Mouse (Mus musculus) stomach, embryonic 15.5 days (tissue): ENCODE data around the gene Atp6v1c2. TPM values are rescaled to one million over a fixed set of nuclear protein-coding genes. Genes with fewer than 3 reads are reported as not detected.

Experiments used
- ATAC-seq: fragments of 200-750 bp; cut with Nextera tagmentation; 2 replicates; pipeline ENCODE4 v1.8.0; 2017; ENCODE audit warnings: low read depth, moderate number of reproducible peaks, moderate TSS enrichment; ENCODE audit not compliant: insufficient read depth, low FRiP score
- H3K27ac ChIP-seq: fragments of 300-500 bp; sonication (generic); 2 replicates; pipeline ENCODE4 v1.5.1; 2015; ENCODE audit warnings: mild to moderate bottlenecking, inconsistent platforms
- H3K27me3 ChIP-seq: fragments of 300-500 bp; sonication (generic); replicated peaks from 2 replicates; pipeline ENCODE4 v1.6.1; 2015; ENCODE audit warnings: inconsistent platforms
- H3K36me3 ChIP-seq: fragments of 300-500 bp; sonication (generic); 2 replicates; pipeline ENCODE4 v1.6.1; 2015; ENCODE audit warnings: inconsistent platforms
- H3K4me1 ChIP-seq: fragments of 300-500 bp; sonication (generic); 2 replicates; pipeline ENCODE4 v1.6.1; 2015; ENCODE audit warnings: inconsistent platforms
- H3K4me2 ChIP-seq: fragments of 300-500 bp; sonication (generic); 2 replicates; pipeline ENCODE4 v1.6.1; 2015; ENCODE audit warnings: mild to moderate bottlenecking, inconsistent platforms
- H3K4me3 ChIP-seq: fragments of 300-500 bp; sonication (generic); replicated peaks from 2 replicates; pipeline ENCODE4 v1.5.1; 2015; ENCODE audit warnings: inconsistent platforms
- H3K9ac ChIP-seq: fragments of 300-500 bp; sonication (generic); 2 replicates; pipeline ENCODE4 v1.6.1; 2015; ENCODE audit warnings: inconsistent platforms
- H3K9me3 ChIP-seq: fragments of 300-500 bp; sonication (generic); 2 replicates; pipeline ENCODE4 v1.6.1; 2016; ENCODE audit warnings: inconsistent platforms
- WGBS: fragments of 180-500 bp; shearing (Covaris S2); methylation state at CpG from one replicate; pipeline ENCODE4 v1.1.7; 2015; 5-methylcytosine and 5-hydroxymethylcytosine counted together
- polyA plus RNA-seq: library from polyadenylated mRNA; unstranded; fragments of >200 nt; fragmentation: Nextera tagmentation; extraction: Ambion mirVana; gene quantifications from 2 replicates; pipeline ENCODE4 v1.2.1, GENCODE M21; 2015

Atp6v1c2 gene
- polyA plus RNA-seq, 1 experiment from 2014 or later = 0.40 TPM

DNA sequence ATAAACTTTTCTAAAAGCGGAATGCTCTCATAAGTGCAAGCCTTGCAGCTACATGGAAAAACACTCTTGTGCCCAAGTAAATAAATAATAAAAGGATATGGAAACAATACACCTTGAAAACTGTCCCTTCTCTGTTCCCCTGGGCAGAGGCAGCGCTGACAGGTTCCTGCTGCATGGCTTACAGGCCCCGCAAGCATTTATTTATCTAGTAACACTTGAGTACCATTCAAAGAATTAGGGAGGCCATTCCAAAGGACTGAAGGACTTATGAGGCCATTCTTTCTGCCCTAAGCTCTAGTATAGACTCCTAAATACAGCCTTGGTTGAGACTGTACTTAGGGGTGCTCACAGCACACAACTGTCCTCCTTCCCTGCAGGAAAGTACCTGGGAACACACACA is 10.7 kb downstream of the Atp6v1c2 start:
- no peaks in the 10 kb centered on the region for H3K4me1 ChIP-seq
- ATAC-seq = no peak
- H3K27me3 ChIP-seq = peaks cover 7% of the 10 kb centered on the region
- H3K36me3 ChIP-seq = no peaks in the 10 kb centered on the region
- H3K9me3 ChIP-seq = no peaks in the 10 kb centered on the region
- H3K4me2 ChIP-seq = no peak overlapping the region
- no peak overlapping the region for H3K27ac ChIP-seq
- no peak overlapping the region for H3K4me3 ChIP-seq
- H3K9ac ChIP-seq = no peak overlapping the region
- WGBS = 75% methylated on average over 3 of the region's 3 CpGs

DNA sequence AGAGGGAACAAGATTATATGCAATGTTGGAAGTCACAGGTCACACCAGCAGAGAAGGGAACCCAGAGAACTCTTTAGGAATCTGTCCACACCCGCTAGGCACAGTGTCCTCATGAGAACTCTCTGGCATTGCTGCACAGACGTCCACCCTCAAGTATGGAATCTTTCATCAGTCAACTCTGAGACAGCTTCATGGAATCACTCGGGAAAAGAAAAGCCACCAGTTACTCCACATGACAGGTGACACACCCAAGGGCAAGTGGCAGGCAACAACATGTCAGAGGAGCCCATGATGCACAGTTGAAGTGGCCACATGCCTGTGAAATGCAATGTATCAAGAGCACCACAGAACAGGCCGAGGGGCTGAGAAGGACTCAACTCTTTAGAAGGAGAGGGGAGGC is 11.2 kb downstream of the Atp6v1c2 start:
- H3K4me1 ChIP-seq = no peaks in the 10 kb centered on the region
- no peak for ATAC-seq
- WGBS = 50% methylated on average over 4 of the region's 4 CpGs

DNA sequence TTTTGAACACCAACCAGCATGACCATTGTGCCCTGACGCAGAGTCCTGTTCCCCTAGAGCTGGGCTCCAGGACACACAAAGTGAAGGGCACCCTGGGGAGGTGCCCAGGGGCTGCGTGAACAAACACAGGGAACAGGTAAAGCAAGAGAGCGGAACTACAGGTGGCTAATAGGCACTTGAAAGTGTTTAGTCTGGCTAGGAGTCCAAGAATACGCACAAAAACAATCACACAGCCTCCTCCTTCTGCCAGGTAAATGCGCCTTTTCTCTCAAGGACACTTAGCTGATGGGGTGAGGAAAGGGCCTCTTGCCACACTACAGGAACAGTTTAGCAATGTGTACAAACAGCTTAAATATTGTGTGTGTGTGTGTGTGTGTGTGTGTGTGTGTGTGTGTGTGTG is 13.1 kb downstream of the Atp6v1c2 start:
- no peak overlapping the region for H3K4me3 ChIP-seq
- H3K4me2 ChIP-seq = no peak overlapping the region
- no peaks in the 10 kb centered on the region for H3K4me1 ChIP-seq
- ATAC-seq = no peak
- H3K36me3 ChIP-seq = no peaks in the 10 kb centered on the region
- no peaks in the 10 kb centered on the region for H3K9me3 ChIP-seq
- 82% methylated on average over 5 of the region's 5 CpGs for WGBS
- no peaks in the 10 kb centered on the region for H3K27me3 ChIP-seq
- H3K27ac ChIP-seq = no peak overlapping the region
- H3K9ac ChIP-seq = no peak overlapping the region

More for the DNA sequence above, 11.2 kb downstream of the Atp6v1c2 start:
- H3K9ac ChIP-seq = no peak overlapping the region
- H3K9me3 ChIP-seq = no peaks in the 10 kb centered on the region
- no peak overlapping the region for H3K4me3 ChIP-seq
- H3K36me3 ChIP-seq = no peaks in the 10 kb centered on the region
- peaks cover 2% of the 10 kb centered on the region for H3K27me3 ChIP-seq
- H3K27ac ChIP-seq = no peak overlapping the region
- H3K4me2 ChIP-seq = no peak overlapping the region

DNA sequence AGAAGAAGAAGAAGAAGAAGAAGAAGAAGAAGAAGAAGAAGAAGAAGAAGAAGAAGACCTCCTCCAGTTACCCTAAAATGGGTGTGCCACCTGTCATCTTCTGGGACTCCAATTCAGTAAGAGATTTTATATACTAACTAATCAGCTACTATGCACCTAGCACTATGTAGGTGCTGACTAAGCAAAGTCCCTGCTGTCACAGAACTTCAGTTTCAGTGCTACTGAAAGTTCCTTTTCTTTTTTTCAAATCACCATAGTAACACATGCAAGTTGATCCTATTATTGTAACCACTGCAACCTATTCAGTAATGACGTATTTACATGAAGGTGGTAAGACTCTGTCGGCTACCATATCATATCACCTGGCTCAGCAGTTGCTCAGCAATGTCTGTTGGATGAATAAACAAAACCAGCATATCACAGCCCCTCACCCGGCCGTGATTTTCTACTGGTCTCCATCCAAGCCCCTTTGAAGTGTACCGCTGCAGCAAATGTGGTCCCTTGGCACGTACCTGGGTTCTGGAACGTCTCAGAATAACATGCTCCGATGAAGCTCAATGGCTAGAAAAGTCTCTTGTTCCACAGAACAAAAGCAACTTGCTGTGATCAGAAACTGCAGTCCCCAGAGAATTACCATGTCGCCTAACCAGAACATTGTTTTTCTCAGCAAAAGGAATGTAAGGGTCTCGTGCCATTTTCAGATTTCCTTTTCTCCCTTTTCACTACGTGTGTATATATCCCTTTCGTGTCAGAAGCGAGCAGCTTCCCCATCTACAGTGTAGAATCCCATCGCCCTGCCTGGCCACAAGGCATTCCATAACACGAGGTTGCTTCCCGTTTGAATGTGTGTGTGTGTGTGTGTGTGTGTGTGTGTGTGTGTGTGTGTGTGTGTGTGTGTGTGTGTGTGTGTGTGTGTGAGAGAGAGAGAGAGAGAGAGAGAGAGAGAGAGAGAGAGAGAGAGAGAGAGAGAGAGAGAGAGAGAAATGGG is 18.0 kb downstream of the Atp6v1c2 start:
- Histone ChIP-seq H3K9ac (no peak overlapping the region), H3K27me3 (no peaks in the 10 kb centered on the region), H3K9me3 (no peaks in the 10 kb centered on the region), H3K4me1 (no peaks in the 10 kb centered on the region), H3K4me2 (no peak overlapping the region), H3K36me3 (no peaks in the 10 kb centered on the region), H3K4me3 (no peak overlapping the region), H3K27ac (no peak overlapping the region)
- WGBS = 64% methylated on average over 16 of the region's 16 CpGs
- ATAC-seq = no peak

DNA sequence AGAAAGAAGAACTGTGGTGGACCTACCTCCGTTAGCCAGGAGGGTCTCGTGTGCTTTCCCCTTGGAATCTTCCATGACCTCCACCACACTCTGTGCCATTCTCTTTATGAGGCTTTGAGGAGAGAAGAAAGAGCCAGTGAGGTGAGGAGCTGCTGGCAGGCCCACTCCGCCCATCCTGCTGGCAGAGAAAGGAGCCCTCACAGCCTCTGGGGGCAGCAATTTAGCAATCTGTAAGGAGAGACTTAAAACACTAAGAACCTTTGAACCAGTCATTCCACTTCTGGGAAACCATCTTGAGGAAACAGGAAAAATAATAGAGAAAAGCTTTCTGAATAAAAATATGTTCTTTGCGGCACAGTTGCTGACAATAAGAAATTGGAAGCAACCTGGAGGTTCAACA is 20.9 kb downstream of the Atp6v1c2 start:
- WGBS = 57% methylated on average over 4 of the region's 4 CpGs
- H3K4me3 ChIP-seq = no peak overlapping the region
- no peaks in the 10 kb centered on the region for H3K9me3 ChIP-seq
- H3K4me2 ChIP-seq = no peak overlapping the region
- no peak for ATAC-seq
- no peaks in the 10 kb centered on the region for H3K27me3 ChIP-seq
- no peak overlapping the region for H3K27ac ChIP-seq
- no peak overlapping the region for H3K9ac ChIP-seq
- no peaks in the 10 kb centered on the region for H3K36me3 ChIP-seq
- H3K4me1 ChIP-seq = no peaks in the 10 kb centered on the region

DNA sequence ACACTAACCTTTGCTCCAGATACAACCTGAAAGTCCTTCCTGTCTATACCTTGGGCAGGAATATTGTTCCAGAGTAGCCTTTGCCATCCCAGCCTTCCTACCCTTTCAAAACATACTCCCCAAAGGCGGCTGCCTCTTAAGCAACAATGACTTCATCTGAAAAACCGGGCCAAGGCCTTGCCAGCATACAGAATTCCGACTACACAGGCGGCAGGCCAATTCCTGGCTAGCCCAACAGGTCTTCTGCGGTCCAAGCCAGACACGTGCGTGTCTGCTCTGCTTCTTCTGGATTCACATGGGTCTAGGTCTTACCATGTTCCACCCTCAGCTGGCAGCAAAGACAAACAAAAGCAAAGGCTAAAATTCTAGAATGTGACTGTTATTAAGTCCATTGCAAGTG is 23.7 kb downstream of the Atp6v1c2 start:
- no peak overlapping the region for H3K4me2 ChIP-seq
- H3K4me3 ChIP-seq = no peak overlapping the region
- no peaks in the 10 kb centered on the region for H3K27me3 ChIP-seq
- H3K9ac ChIP-seq = no peak overlapping the region
- WGBS = 84% methylated on average over 7 of the region's 7 CpGs
- no peak overlapping the region for H3K27ac ChIP-seq
- no peaks in the 10 kb centered on the region for H3K36me3 ChIP-seq
- ATAC-seq = no peak
- H3K9me3 ChIP-seq = no peaks in the 10 kb centered on the region
- no peaks in the 10 kb centered on the region for H3K4me1 ChIP-seq

DNA sequence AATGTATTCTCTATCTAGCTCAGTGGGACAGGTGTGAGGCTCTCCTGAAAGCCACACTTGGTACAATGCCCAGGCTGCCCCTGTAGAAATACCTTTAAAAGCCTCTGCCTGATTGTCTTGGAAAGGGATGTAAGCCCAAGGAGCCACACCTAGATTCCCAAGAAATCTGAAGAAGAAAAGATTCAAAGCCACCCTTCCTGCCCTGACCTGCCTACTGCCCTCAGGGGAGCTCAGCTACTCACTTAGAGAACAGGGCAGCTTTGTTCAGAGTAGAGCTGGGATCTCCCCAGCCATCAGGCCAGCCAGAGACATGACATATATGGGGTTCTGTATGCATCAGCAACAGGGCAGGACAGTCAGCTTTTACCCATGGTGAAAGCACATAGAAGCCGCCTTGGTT is 29.3 kb downstream of the Atp6v1c2 start:
- H3K36me3 ChIP-seq = no peaks in the 10 kb centered on the region
- H3K9ac ChIP-seq = no peak overlapping the region
- no peaks in the 10 kb centered on the region for H3K9me3 ChIP-seq
- no peaks in the 10 kb centered on the region for H3K4me1 ChIP-seq
- H3K4me2 ChIP-seq = no peak overlapping the region
- WGBS = 89% methylated on average over 1 of the region's 1 CpGs
- no peaks in the 10 kb centered on the region for H3K27me3 ChIP-seq
- no peak overlapping the region for H3K4me3 ChIP-seq
- H3K27ac ChIP-seq = no peak overlapping the region
- no peak for ATAC-seq

DNA sequence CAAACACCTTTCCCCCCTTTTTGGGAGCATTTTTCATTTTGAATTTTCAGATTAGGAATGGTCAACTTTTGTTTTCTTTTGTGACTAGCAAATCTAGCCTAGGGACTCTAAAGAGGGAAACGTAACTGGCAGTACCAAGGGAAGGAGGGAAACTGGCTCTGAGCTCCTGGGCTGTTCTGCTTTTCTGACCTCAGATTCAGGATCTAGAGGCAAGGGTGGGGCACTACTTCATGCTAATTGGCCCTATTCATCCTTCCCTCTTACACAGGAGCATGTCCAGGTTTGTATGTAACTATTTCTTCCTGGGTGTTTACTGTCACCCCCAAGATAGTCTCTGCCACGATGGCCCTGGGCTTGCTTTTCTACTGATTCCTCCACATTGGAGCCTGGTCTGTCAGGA is 32.3 kb downstream of the Atp6v1c2 start:
- no peak overlapping the region for H3K4me2 ChIP-seq
- no peaks in the 10 kb centered on the region for H3K27me3 ChIP-seq
- no peak for ATAC-seq

DNA sequence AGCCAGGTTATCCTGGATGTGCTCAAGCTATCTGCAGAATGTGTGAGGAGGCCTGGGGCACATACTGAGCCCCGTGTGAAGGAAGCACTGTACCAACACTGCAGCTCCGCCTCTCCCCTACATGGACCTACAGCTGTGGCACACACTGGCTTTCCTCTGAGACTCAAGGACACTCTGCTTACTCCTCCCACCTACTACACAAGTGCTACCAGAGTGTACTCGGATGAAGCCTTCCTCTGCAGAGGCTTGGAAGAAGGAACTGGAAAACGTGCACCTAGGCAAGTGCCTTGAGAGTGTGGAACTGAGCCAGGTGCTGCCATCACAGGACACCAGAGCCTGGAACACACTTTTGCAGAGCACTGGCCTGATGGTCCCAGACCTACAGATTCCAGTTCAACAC is 38.6 kb downstream of the Atp6v1c2 start:
- no peaks in the 10 kb centered on the region for H3K9me3 ChIP-seq
- no peak overlapping the region for H3K27ac ChIP-seq
- H3K9ac ChIP-seq = no peak overlapping the region
- H3K4me3 ChIP-seq = no peak overlapping the region
- peak; percentile 70; the same call in 1 of the 2 replicates for ATAC-seq
- WGBS = 53% methylated on average over 4 of the region's 4 CpGs
- H3K4me2 ChIP-seq = no peak overlapping the region
- no peaks in the 10 kb centered on the region for H3K27me3 ChIP-seq
- no peaks in the 10 kb centered on the region for H3K4me1 ChIP-seq
- H3K36me3 ChIP-seq = no peaks in the 10 kb centered on the region

More for the DNA sequence above, 32.3 kb downstream of the Atp6v1c2 start:
- no peaks in the 10 kb centered on the region for H3K9me3 ChIP-seq
- H3K9ac ChIP-seq = no peak overlapping the region
- H3K27ac ChIP-seq = no peak overlapping the region
- WGBS = 69% methylated on average over 2 of the region's 2 CpGs
- no peak overlapping the region for H3K4me3 ChIP-seq
- H3K36me3 ChIP-seq = no peaks in the 10 kb centered on the region
- H3K4me1 ChIP-seq = no peaks in the 10 kb centered on the region

DNA sequence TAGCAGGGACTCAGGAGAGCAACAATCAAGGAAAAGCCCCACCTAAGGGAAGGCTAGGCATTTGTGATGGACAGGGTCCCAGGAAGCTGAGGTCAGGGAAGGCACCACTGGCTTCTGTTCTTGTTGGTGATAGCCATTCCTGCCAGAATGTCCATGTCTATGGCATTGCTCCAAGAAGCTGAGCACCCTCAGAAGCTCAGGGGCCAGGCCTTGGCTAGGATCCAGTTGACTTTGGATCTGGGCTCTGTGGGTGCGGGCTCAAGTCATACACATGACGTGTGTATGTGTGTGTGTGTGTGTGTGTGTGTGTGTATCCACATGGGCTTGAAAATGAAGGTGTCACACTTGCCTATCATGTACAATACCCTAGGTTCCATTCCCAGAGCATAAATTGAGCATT is 39.2 kb downstream of the Atp6v1c2 start:
- Histone ChIP-seq H3K4me3 (no peak overlapping the region), H3K27ac (no peak overlapping the region), H3K36me3 (peaks cover 4% of the 10 kb centered on the region; the same call in 1 of the 2 replicates), H3K4me1 (no peaks in the 10 kb centered on the region), H3K9ac (no peak overlapping the region), H3K27me3 (no peaks in the 10 kb centered on the region), H3K9me3 (no peaks in the 10 kb centered on the region), H3K4me2 (no peak overlapping the region)
- 71% methylated on average over 2 of the region's 2 CpGs for WGBS
- ATAC-seq = no peak

DNA sequence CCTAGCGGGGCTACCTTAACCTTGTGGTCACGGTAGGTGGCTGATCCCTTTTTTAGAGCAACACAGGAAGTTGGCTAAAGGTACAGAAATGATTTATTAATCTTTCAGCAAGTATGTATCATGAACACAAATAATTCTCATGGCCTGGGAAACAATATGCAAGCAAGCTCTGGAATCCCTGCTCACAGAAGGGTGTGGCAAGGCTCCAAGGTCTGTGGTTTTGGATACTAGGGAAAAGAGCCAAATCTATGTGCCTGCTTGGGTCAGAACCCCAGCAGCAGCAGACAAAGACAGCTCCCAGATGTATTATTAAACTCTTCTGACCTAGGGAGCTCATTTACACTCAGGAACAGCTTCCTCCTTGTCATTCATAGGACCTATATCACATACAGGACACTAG is 40.1 kb downstream of the Atp6v1c2 start:
- Histone ChIP-seq H3K9ac (no peak overlapping the region), H3K4me3 (no peak overlapping the region), H3K27me3 (no peaks in the 10 kb centered on the region), H3K4me2 (no peak overlapping the region), H3K9me3 (no peaks in the 10 kb centered on the region), H3K27ac (no peak overlapping the region), H3K4me1 (no peaks in the 10 kb centered on the region), H3K36me3 (peaks cover 10% of the 10 kb centered on the region)
- 42% methylated on average over 2 of the region's 2 CpGs for WGBS
- ATAC-seq = no peak

DNA sequence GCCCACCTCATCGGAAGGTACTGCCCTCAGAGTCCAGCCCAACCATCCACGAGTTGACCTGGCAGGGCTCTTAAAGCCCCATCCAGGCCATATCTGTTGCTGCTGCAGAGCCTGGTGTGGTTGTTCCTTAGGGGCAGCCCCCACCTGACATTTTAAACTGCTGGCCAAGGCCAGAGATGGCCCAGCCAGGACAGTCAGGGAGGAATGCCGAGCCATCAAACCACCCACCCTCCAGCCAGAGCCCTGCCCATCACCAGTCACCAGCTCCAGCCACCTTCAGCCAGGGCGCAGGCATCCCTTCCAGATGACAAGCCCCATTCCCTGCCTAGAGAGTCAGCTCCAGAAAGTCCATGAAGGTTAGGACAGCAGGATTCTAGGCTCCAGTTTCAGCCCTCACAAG is 40.7 kb downstream of the Atp6v1c2 start:
- Histone ChIP-seq H3K9me3 (no peaks in the 10 kb centered on the region), H3K4me2 (no peak overlapping the region), H3K9ac (no peak overlapping the region), H3K27ac (no peak overlapping the region), H3K27me3 (no peaks in the 10 kb centered on the region), H3K4me3 (no peak overlapping the region), H3K36me3 (peaks cover 16% of the 10 kb centered on the region), H3K4me1 (no peaks in the 10 kb centered on the region)
- WGBS = 76% methylated on average over 4 of the region's 4 CpGs
- no peak for ATAC-seq
